Mouse (Mus musculus): Measurements from ENCODE around the gene Gabrd.

- TF ChIP-seq CTCF (IDR thresholded peaks at IDR 0.05; ENCODE audit: borderline replicate concordance, control insufficient read depth, extremely low read depth, insufficient read depth, low read length, poor library complexity) (no peak), POLR2A (IDR thresholded peaks at IDR 0.05; ENCODE audit: control insufficient read depth, extremely low read depth, insufficient read depth, low read length, poor library complexity) (no peak)
Observed at GRCm38 (mm10) chr4:155432358-155432757, 34.4 kb upstream of the Gabrd start.
